Mouse (Mus musculus) midbrain, embryonic 14.5 days (tissue): ENCODE measurements at regions not wholly inside any gene's neighbourhood (a gene's known extent, or its start where the extent isn't known, plus 50 kb on each side); places are given as distances from the start of the nearest gene placed in this dataset.

ENCODE experiments used
- ATAC-seq: fragments of 200-750 bp; cut with Nextera tagmentation; 2 replicates; pipeline ENCODE4 v1.8.0; 2017; ENCODE audit warnings: moderate number of reproducible peaks, moderate library complexity; ENCODE audit not compliant: low FRiP score, low TSS enrichment
- DNase-seq: peaks from one replicate; pipeline ENCODE4 v3.0.0-alpha.2; 2015
- H3K27ac ChIP-seq: fragments of 300-500 bp; sonication (generic); replicated peaks from 2 replicates; pipeline ENCODE4 v1.5.1; 2014; ENCODE audit warnings: mild to moderate bottlenecking, low read depth, low read length, moderate library complexity
- H3K27me3 ChIP-seq: fragments of 300-500 bp; sonication (generic); 2 replicates; pipeline ENCODE4 v1.6.1; 2014; ENCODE audit warnings: low read length, control low read depth, mixed read lengths; ENCODE audit not compliant: control insufficient read depth, insufficient read depth
- H3K36me3 ChIP-seq: fragments of 300-500 bp; sonication (generic); 2 replicates; pipeline ENCODE4 v1.6.1; 2014; ENCODE audit warnings: low read length, control low read depth; ENCODE audit not compliant: control insufficient read depth, insufficient read depth
- H3K4me1 ChIP-seq: fragments of 300-500 bp; sonication (generic); 2 replicates; pipeline ENCODE4 v1.6.1; 2014; ENCODE audit warnings: mild to moderate bottlenecking, antibody characterized with exemption, low read length, control low read depth; ENCODE audit not compliant: control insufficient read depth, insufficient read depth
- H3K4me2 ChIP-seq: fragments of 300-500 bp; sonication (generic); 2 replicates; pipeline ENCODE4 v1.6.1; 2014; ENCODE audit warnings: mild to moderate bottlenecking, low read length, moderate library complexity
- H3K4me3 ChIP-seq: fragments of 300-500 bp; sonication (generic); replicated peaks from 2 replicates; pipeline ENCODE4 v1.5.1; 2014; ENCODE audit warnings: low read depth, low read length
- H3K9ac ChIP-seq: fragments of 300-500 bp; sonication (generic); replicated peaks from 2 replicates; pipeline ENCODE4 v1.6.1; 2014; ENCODE audit warnings: mild to moderate bottlenecking, low read length, moderate library complexity
- H3K9me3 ChIP-seq: fragments of 300-500 bp; sonication (generic); 2 replicates; pipeline ENCODE4 v1.6.1; 2016; ENCODE audit warnings: low read length, control low read depth, mixed read lengths; ENCODE audit not compliant: control insufficient read depth
- WGBS: fragments of 180-500 bp; shearing (Covaris S2); extraction: QIAGEN DNeasy Blood & Tissue Kit; methylation state at CpG from one replicate; pipeline ENCODE4 v1.1.7; 2014; 5-methylcytosine and 5-hydroxymethylcytosine counted together

DNA sequence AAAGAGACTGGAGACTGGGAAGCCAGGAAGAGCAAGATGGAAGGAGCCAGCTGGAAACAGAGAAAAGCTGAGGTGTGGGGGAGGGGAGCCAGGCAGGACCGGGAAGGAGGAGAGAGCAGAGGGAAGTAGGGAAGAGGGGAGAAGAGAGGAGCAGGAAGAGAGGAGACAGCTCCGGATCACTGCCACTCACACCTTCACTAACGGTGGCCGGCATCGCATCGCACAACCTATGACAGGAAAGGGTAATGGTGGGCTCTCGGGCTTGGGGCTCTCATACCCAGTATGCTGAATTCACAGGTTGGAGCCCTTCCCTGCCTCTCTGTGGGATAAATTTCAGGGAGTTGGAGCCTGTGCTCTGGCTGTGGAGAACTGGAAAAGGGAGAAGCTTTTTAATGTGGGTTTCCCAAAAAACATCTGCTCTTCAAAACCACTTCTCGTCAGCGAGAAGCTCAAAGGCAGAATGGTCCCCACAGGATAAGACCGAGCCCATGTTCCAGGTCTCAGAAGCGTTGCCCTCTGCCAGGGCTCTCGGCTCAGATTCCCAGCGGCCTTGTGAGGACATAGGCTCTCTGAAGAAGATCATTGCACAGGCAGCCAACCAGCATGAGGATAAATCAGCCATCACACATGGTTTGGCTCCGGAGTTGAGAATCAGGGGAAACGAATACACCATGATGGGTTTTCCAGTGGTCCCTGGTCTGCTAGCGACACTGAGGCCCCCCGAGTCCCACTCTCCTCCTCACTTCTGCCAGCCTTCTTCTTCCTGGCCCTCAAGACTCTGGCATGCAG is 53.8 kb upstream of the Coro2b start:
- Histone ChIP-seq H3K27ac (no peak overlapping the region; the same call in 1 of the 2 replicates), H3K9ac (no peak overlapping the region), H3K4me3 (no peak overlapping the region), H3K36me3 (no peaks in the 10 kb centered on the region), H3K4me2 (no peak overlapping the region), H3K4me1 (no peaks in the 10 kb centered on the region), H3K27me3 (no peaks in the 10 kb centered on the region), H3K9me3 (0 out of 2 replicates have a peak, but pooled peaks cover 1% of the 10 kb centered on the region)
- DNase-seq (no peak), ATAC-seq (no peak)
- 90% methylated on average over 17 of the region's 17 CpGs for WGBS

DNA sequence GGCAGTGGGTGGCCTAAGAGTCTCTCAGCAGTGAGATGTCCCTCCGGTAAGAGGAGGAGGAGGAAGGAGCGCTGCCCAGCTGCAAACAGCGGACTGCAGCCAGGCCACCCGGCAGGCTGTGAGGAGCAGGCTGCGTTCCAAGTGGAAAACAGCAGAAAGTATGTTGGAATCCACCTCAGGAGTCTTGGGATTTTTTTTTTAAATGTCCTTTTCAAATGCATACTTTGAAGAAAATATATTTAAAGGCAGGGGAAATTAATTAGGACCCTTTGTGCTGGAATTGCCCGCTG is 54.3 kb upstream of the Coro2b start:
- Histone ChIP-seq H3K4me2 (no peak overlapping the region), H3K9me3 (no peaks in the 10 kb centered on the region), H3K27ac (no peak overlapping the region; the same call in 1 of the 2 replicates), H3K27me3 (no peaks in the 10 kb centered on the region), H3K4me3 (no peak overlapping the region), H3K9ac (no peak overlapping the region), H3K4me1 (no peaks in the 10 kb centered on the region), H3K36me3 (no peaks in the 10 kb centered on the region)
- 80% methylated on average over 6 of the region's 6 CpGs for WGBS
- ATAC-seq (no peak), DNase-seq (no peak)

DNA sequence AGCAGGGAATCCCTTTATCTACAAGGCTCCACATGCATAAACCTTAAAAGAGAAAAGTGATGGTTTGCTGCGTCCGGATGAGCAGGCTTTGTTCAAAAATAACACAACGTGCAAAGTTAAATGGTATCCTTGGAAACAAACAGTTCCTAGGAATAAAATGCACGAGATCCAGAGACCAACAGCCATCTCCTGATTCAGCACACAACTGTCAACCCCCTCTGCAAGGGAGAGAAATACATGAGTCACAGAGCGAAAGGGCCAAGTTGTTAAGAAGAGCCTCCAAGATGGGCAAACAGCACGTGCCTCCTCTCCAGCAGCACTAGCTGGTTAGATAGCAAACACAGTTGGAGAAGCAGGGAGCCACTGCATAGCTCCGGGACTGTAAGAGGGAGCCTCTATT is 61.2 kb upstream of the Coro2b start:
- H3K4me2 ChIP-seq, result no peak overlapping the region
- H3K36me3 ChIP-seq, result no peaks in the 10 kb centered on the region
- DNase-seq, result no peak
- WGBS, result 69% methylated on average over 7 of the region's 7 CpGs
- no peak overlapping the region for H3K4me3 ChIP-seq
- no peaks in the 10 kb centered on the region for H3K27me3 ChIP-seq
- ATAC-seq, result no peak
- no peak overlapping the region for H3K9ac ChIP-seq
- H3K9me3 ChIP-seq, result no peaks in the 10 kb centered on the region
- no peaks in the 10 kb centered on the region for H3K4me1 ChIP-seq
- H3K27ac ChIP-seq, result no peak overlapping the region

DNA sequence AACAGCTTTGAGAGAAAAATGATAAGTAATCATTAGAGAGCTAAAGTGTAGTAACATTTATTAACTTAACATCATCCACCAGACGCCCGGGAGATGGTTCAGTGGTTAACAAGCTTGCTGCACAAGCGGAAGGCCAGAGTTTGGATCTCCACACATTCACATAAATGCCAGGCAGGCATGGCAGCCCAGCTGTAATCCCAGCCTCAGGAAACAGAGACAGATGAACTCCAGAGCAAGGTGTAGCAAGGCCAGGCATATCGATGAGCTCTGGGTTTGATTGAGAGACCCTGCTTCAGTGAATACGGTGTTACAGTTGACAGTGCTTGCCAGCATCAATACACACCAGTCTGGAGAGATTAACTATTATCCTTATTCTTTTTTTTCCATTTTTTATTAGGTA is 62.1 kb upstream of the Coro2b start:
- Histone ChIP-seq H3K4me3 (no peak overlapping the region), H3K36me3 (no peaks in the 10 kb centered on the region), H3K9me3 (no peaks in the 10 kb centered on the region), H3K4me2 (no peak overlapping the region), H3K4me1 (no peaks in the 10 kb centered on the region), H3K9ac (no peak overlapping the region), H3K27ac (no peak overlapping the region), H3K27me3 (no peaks in the 10 kb centered on the region)
- 94% methylated on average over 5 of the region's 5 CpGs for WGBS
- ATAC-seq (no peak), DNase-seq (no peak)

DNA sequence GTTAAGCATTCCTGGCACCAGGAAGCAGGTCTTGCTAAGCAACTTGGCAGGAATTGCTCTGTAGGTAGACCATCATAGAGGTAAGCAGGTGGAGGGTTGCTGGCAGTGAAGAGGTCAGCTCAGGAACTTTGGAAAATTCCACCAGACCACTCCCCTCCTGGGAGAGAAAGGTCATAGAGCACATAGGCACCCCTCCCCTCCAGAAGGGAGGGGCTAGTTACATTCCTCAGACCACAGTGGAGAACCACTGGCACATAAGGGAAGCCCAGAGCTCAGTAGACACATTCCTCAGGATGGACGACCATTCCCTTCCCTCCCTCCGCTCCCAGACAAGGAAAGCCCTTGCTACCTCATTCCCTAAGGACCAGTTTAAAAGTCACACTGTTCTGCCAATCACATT is 67.1 kb upstream of the Itga11 start:
- Histone ChIP-seq H3K9ac (no peak overlapping the region), H3K27ac (no peak overlapping the region), H3K4me1 (0 out of 2 replicates have a peak, but pooled peaks cover 5% of the 10 kb centered on the region), H3K27me3 (no peaks in the 10 kb centered on the region), H3K9me3 (no peaks in the 10 kb centered on the region), H3K36me3 (no peaks in the 10 kb centered on the region), H3K4me2 (no peak overlapping the region), H3K4me3 (no peak overlapping the region)
- ATAC-seq (no peak), DNase-seq (no peak)
- WGBS, result 97% methylated on average over 2 of the region's 2 CpGs

DNA sequence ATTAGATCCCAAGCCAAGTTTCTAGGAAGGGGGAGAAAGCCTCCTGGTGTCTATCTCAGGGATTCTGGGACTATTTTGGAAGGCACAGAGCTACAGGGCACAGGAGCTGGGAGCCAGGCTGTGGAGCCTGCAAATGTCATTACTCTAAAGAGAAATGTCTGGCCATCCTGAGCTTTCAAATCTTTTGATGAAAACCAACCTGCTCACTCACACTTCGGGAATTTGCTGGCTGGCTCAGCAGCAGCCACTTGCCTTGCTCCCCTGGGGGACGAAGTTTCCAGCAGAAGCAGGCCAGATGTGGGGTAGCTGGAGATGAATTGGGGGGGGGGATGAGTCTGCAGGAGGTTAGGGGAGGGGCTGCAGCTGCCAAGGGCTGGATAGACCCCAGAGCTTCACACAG is 66.2 kb upstream of the Itga11 start:
- H3K27me3 ChIP-seq, result no peaks in the 10 kb centered on the region
- H3K4me3 ChIP-seq, result no peak overlapping the region
- H3K4me2 ChIP-seq, result no peak overlapping the region
- H3K4me1 ChIP-seq, result 0 out of 2 replicates have a peak, but pooled peaks cover 8% of the 10 kb centered on the region
- no peak overlapping the region for H3K9ac ChIP-seq
- ATAC-seq (no peak), DNase-seq (no peak)
- no peak overlapping the region for H3K27ac ChIP-seq
- H3K9me3 ChIP-seq, result no peaks in the 10 kb centered on the region
- no peaks in the 10 kb centered on the region for H3K36me3 ChIP-seq
- 74% methylated on average over 2 of the region's 2 CpGs for WGBS

DNA sequence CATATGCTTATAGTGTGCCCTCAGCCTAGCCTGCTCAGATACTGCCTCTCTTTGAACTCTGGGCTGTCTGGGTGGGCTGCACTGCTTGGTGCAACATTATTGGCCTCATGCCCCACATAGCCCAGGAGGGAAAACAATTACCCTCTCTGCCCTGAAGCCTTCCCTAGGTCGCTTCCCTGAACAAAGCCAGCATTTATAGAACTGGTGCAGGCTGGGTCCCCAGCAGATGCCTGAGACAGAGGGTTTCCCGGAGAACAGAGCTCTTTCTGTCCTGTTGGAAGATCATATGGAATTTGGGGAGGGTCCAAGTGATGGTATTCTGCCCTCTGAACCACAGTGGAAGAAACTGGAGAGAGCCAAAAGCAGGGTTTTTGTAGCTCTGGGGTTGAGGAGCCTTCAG is 64.6 kb upstream of the Itga11 start:
- Histone ChIP-seq H3K27ac (no peak overlapping the region), H3K4me3 (no peak overlapping the region), H3K9ac (no peak overlapping the region), H3K36me3 (no peaks in the 10 kb centered on the region), H3K27me3 (no peaks in the 10 kb centered on the region), H3K9me3 (no peaks in the 10 kb centered on the region), H3K4me1 (0 out of 2 replicates have a peak, but pooled peaks cover 8% of the 10 kb centered on the region), H3K4me2 (no peak overlapping the region)
- 47% methylated on average over 2 of the region's 2 CpGs for WGBS
- peak; percentile 6 for DNase-seq
- ATAC-seq, result no peak

DNA sequence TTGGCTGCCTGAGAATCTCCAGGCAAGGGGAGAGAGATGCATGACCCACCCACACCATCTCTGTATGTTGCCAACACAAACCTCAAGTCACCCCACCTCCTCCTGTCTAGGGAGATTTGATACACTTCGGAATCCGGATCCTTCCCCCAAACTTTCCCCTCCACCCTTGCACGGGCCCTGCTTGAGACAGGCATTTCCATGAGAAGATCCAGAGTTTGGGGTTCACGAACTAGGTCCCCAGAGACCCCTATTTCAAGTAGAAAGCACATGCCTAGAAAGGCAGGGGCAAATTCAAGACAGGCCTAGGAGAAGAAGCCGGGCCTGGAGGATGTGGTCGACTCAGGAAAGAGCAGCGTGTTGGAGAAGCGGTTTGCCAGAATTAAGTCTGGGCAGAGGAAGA is 63.8 kb upstream of the Itga11 start:
- ATAC-seq (no peak), DNase-seq (no peak)
- 0 out of 2 replicates have a peak, but pooled peaks cover 8% of the 10 kb centered on the region for H3K4me1 ChIP-seq
- no peak overlapping the region for H3K9ac ChIP-seq
- H3K36me3 ChIP-seq, result no peaks in the 10 kb centered on the region
- H3K4me2 ChIP-seq, result no peak overlapping the region
- H3K9me3 ChIP-seq, result no peaks in the 10 kb centered on the region
- H3K27ac ChIP-seq, result no peak overlapping the region
- WGBS, result 88% methylated on average over 8 of the region's 8 CpGs
- no peaks in the 10 kb centered on the region for H3K27me3 ChIP-seq
- H3K4me3 ChIP-seq, result no peak overlapping the region

DNA sequence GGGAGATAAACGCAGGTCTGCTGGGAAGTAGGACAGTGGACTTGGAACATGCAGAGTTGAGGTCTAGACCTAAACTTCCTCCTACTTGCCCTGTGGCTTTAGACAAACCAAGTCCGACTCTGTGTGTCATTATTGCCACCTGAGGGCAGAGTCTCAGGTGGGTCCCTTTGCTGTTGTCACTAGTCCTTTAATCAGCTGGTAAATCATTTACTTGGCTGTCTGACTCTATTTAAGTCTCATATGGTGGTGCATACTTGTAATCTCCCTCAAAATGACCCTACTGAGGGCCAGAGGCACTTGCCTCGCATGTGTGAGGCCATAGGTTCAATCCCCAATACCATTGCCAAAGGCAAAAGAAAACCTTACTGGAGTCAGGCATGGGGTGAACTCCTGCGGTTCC is 62.7 kb upstream of the Itga11 start:
- ATAC-seq, result no peak

More for the DNA sequence above, 62.7 kb upstream of the Itga11 start:
- Histone ChIP-seq H3K4me2 (no peak overlapping the region), H3K9ac (no peak overlapping the region), H3K27ac (no peak overlapping the region), H3K27me3 (no peaks in the 10 kb centered on the region), H3K4me1 (0 out of 2 replicates have a peak, but pooled peaks cover 8% of the 10 kb centered on the region), H3K4me3 (no peak overlapping the region), H3K9me3 (no peaks in the 10 kb centered on the region), H3K36me3 (no peaks in the 10 kb centered on the region)
- DNase-seq, result no peak
- 87% methylated on average over 4 of the region's 4 CpGs for WGBS
